19 mouse cellular contexts compared by ENCODE assay signal in the genomic region with DNA sequence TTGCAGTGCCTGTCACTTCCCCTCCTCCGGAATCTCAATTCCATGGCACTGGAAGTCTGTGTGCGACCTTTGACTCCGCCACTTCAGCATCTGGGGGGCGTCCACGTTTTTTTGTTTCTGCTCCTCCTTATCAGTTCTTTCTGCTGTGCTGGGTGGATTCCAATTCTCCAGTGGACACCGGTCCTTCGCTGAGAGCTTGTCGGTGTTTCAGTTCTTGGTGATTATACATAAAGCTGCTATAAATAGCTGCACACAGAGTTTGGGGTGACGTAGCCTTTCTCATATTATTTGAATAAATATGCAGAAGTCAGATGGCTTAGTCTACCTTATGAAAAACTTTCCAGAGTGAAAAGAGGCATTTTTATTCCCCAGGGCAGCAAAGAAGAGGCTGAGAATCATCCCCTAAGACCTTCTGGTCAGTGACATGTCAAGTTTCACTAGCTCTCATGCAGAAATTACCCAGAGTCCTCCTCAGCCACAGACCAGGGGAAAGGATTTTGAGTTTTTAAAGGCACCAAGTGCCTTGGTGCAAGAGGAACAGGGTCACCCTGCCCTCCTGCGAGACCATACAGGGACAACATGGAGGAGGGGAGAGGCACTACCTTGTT. TPM values are rescaled to one million over a fixed set of nuclear protein-coding genes. Genes with fewer than 3 reads are reported as not detected.
DNase-seq lines count a peak whose midpoint lies in the region; ATAC-seq and TF ChIP-seq lines count a peak whose summit lies in the region.
"Had no signal": no experiment of that assay in that cellular context is flagged by ENCODE, and none has a peak within 500 bp of the region (broad histone marks: within the 10 kb centered on the region; RNA-seq: fewer than 3 reads in every experiment).

No protein-coding gene starts in this region.

- TF ChIP-seq EP300 in heart, adult 2 months (IDR thresholded peaks at IDR 0.05; ENCODE audit: insufficient read depth, low read depth, low read length) = no peak
- TF ChIP-seq EP300 in liver, postnatal 0 days (IDR thresholded peaks at IDR 0.05; ENCODE audit: low read depth) = no peak

- WGBS in heart, embryonic 15.5 days = 15% methylated on average over 10 of the region's 10 CpGs
- 21% methylated on average over 10 of the region's 10 CpGs for WGBS in heart, adult 2 months
- 57% methylated on average over 10 of the region's 10 CpGs for WGBS in midbrain, embryonic 10.5 days
- WGBS in midbrain, postnatal 0 days = 50% methylated on average over 10 of the region's 10 CpGs
- 63% methylated on average over 10 of the region's 10 CpGs for WGBS in bone marrow, adult 2 months
- 47% methylated on average over 10 of the region's 10 CpGs for WGBS in liver, postnatal 0 days (ENCODE audit: insufficient replicate concordance)

- TF ChIP-seq POLR2A in heart, adult 2 months (IDR thresholded peaks at IDR 0.05; ENCODE audit: insufficient read depth, low read depth, low read length) = no peak
- TF ChIP-seq POLR2A in bone marrow, adult 2 months (IDR thresholded peaks at IDR 0.05; ENCODE audit: borderline replicate concordance, control insufficient read depth, low read depth, low read length) = no peak

- no peaks in the 10 kb centered on the region for H3K36me3 ChIP-seq in heart, embryonic 15.5 days
- no peaks in the 10 kb centered on the region for H3K36me3 ChIP-seq in heart, adult 2 months (ENCODE audit: control insufficient read depth, insufficient read depth, low read length)
- no peaks in the 10 kb centered on the region for H3K36me3 ChIP-seq in midbrain, embryonic 10.5 days
- no peaks in the 10 kb centered on the region for H3K36me3 ChIP-seq in midbrain, postnatal 0 days (ENCODE audit: insufficient read depth, low read length)
- no peaks in the 10 kb centered on the region for H3K36me3 ChIP-seq in liver, postnatal 0 days (replicated peaks; ENCODE audit: insufficient read depth, low read length)
- H3K36me3 ChIP-seq: embryonic facial prominence, embryonic 10.5 days; hindbrain, embryonic 12.5 days; midbrain, embryonic 13.5 days; stomach, embryonic 15.5 days had no signal

- ATAC-seq in heart, embryonic 15.5 days (replicated peaks; ENCODE audit: insufficient number of reproducible peaks, insufficient read depth, low FRiP score, low read depth) = peak; percentile 48; the same call in 1 of the 2 replicates
- ATAC-seq in midbrain, postnatal 0 days (ENCODE audit: low FRiP score) = no peak
- 0 out of 2 replicates have a peak, but pooled peaks have one; percentile 14 for ATAC-seq in megakaryocyte progenitor cell, adult 5-6 weeks (replicated peaks; ENCODE audit: poor library complexity)
- ATAC-seq in liver, postnatal 0 days = no peak
- ATAC-seq: activated CD4-positive, CD25-positive, alpha-beta regulatory T cell, adult 4 months; forebrain, postnatal 0 days; midbrain, embryonic 13.5 days had no signal

- 0 out of 2 replicates have a peak overlapping the region, but pooled peaks have one; percentile 5 for H3K9ac ChIP-seq in heart, embryonic 15.5 days
- H3K9ac ChIP-seq in heart, adult 2 months (ENCODE audit: low read depth, low read length) = no peak overlapping the region
- H3K9ac ChIP-seq in midbrain, postnatal 0 days (replicated peaks; ENCODE audit: low read length, poor library complexity, severe bottlenecking) = no peak overlapping the region
- no peak overlapping the region for H3K9ac ChIP-seq in liver, postnatal 0 days (replicated peaks)
- H3K9ac ChIP-seq: hindbrain, embryonic 12.5 days; liver, embryonic 14.5 days; midbrain, embryonic 13.5 days; stomach, embryonic 15.5 days had no signal

- peak overlapping the region; percentile 5; the same call in 1 of the 2 replicates for H3K4me3 ChIP-seq in heart, embryonic 15.5 days
- H3K4me3 ChIP-seq in heart, adult 2 months = no peak overlapping the region
- no peak overlapping the region for H3K4me3 ChIP-seq in midbrain, embryonic 10.5 days
- no peak overlapping the region for H3K4me3 ChIP-seq in midbrain, postnatal 0 days (ENCODE audit: low read depth, low read length)
- no peak overlapping the region for H3K4me3 ChIP-seq in bone marrow, adult 2 months (replicated peaks; ENCODE audit: control insufficient read depth, low read depth, low read length)
- H3K4me3 ChIP-seq in liver, postnatal 0 days (ENCODE audit: low read depth, low read length) = no peak overlapping the region
- H3K4me3 ChIP-seq: embryonic facial prominence, embryonic 10.5 days; erythroblast, embryonic 14.5 days; hindbrain, embryonic 12.5 days; left cerebral cortex, adult 2 months; midbrain, embryonic 13.5 days; stomach, embryonic 15.5 days had no signal

- peak overlapping the region; percentile 84 for H3K27ac ChIP-seq in heart, embryonic 15.5 days
- H3K27ac ChIP-seq in heart, adult 2 months = no peak overlapping the region
- H3K27ac ChIP-seq in midbrain, embryonic 10.5 days (replicated peaks) = peak overlapping the region; percentile 46; the same call in 1 of the 2 replicates
- H3K27ac ChIP-seq in midbrain, postnatal 0 days (ENCODE audit: low read depth, low read length) = no peak overlapping the region
- H3K27ac ChIP-seq in bone marrow, adult 2 months (ENCODE audit: control insufficient read depth, insufficient read depth, low read depth, low read length, poor library complexity) = peak overlapping the region; percentile 40
- no peak overlapping the region for H3K27ac ChIP-seq in liver, postnatal 0 days (ENCODE audit: low read depth)
- H3K27ac ChIP-seq: embryonic facial prominence, embryonic 10.5 days; hindbrain, embryonic 12.5 days; left cerebral cortex, adult 2 months; liver, embryonic 14.5 days; midbrain, embryonic 13.5 days; stomach, embryonic 15.5 days had no signal

- no peaks in the 10 kb centered on the region for H3K27me3 ChIP-seq in heart, embryonic 15.5 days
- H3K27me3 ChIP-seq in heart, adult 2 months (ENCODE audit: control insufficient read depth, insufficient read depth, low read length) = no peaks in the 10 kb centered on the region
- H3K27me3 ChIP-seq in midbrain, embryonic 10.5 days (ENCODE audit: low read depth, poor library complexity, severe bottlenecking) = peaks cover 64% of the 10 kb centered on the region
- H3K27me3 ChIP-seq in midbrain, postnatal 0 days (ENCODE audit: insufficient read depth, low read length) = no peaks in the 10 kb centered on the region
- H3K27me3 ChIP-seq in liver, postnatal 0 days (ENCODE audit: insufficient read depth, low read length) = no peaks in the 10 kb centered on the region
- H3K27me3 ChIP-seq: hindbrain, embryonic 12.5 days; stomach, embryonic 15.5 days had no signal

- intact Hi-C loops in heart, adult 2 months (cut with DNase I) = no loop called here

- no peak for DNase-seq in heart, adult 2 months
- no peak for DNase-seq in midbrain, embryonic 10.5 days (ENCODE audit: low spot score)
- DNase-seq in midbrain, postnatal 0 days (ENCODE audit: low spot score) = no peak
- no peak for DNase-seq in liver, postnatal 0 days
- DNase-seq: forebrain, postnatal 0 days; kidney, adult 18-20 months; lung, postnatal 4 days; right cerebral cortex, postnatal 25 days had no signal

- no peak for TF ChIP-seq CTCF in heart, adult 2 months (IDR thresholded peaks at IDR 0.05)
- TF ChIP-seq CTCF in midbrain, postnatal 0 days (IDR thresholded peaks at IDR 0.05) = no peak
- no peak for TF ChIP-seq CTCF in bone marrow, adult 2 months (IDR thresholded peaks at IDR 0.05; ENCODE audit: control insufficient read depth, insufficient read depth, low read length)
- no peak for TF ChIP-seq CTCF in liver, postnatal 0 days (IDR thresholded peaks at IDR 0.05; ENCODE audit: low read depth)

- H3K4me2 ChIP-seq in heart, embryonic 15.5 days = peak overlapping the region; percentile 50
- H3K4me2 ChIP-seq in midbrain, postnatal 0 days (ENCODE audit: low read depth, low read length, poor library complexity, severe bottlenecking) = no peak overlapping the region
- no peak overlapping the region for H3K4me2 ChIP-seq in liver, postnatal 0 days (ENCODE audit: low read depth, low read length)
- H3K4me2 ChIP-seq: hindbrain, embryonic 12.5 days; midbrain, embryonic 13.5 days; stomach, embryonic 15.5 days had no signal

- H3K79me2 ChIP-seq in heart, adult 2 months (replicated peaks; ENCODE audit: control insufficient read depth, insufficient read depth, low read length) = no peaks in the 10 kb centered on the region; the same call in 1 of the 2 replicates

- peaks cover 49% of the 10 kb centered on the region for H3K4me1 ChIP-seq in heart, embryonic 15.5 days (replicated peaks)
- H3K4me1 ChIP-seq in heart, adult 2 months (ENCODE audit: control insufficient read depth, insufficient read depth, low read length) = peaks cover 4% of the 10 kb centered on the region
- H3K4me1 ChIP-seq in midbrain, embryonic 10.5 days = peaks cover 54% of the 10 kb centered on the region
- H3K4me1 ChIP-seq in midbrain, postnatal 0 days (ENCODE audit: insufficient read depth, low read length) = 0 out of 2 replicates have a peak, but pooled peaks cover 7% of the 10 kb centered on the region
- peaks cover 2% of the 10 kb centered on the region; the same call in 1 of the 2 replicates for H3K4me1 ChIP-seq in bone marrow, adult 2 months (ENCODE audit: control insufficient read depth, insufficient read depth, low read length)
- H3K4me1 ChIP-seq in liver, postnatal 0 days (ENCODE audit: insufficient read depth) = peaks cover 35% of the 10 kb centered on the region

- no peaks in the 10 kb centered on the region for H3K9me3 ChIP-seq in heart, embryonic 15.5 days (replicated peaks)
- no peaks in the 10 kb centered on the region for H3K9me3 ChIP-seq in midbrain, embryonic 10.5 days (replicated peaks)
- H3K9me3 ChIP-seq in midbrain, postnatal 0 days (ENCODE audit: low read length) = no peaks in the 10 kb centered on the region
- no peaks in the 10 kb centered on the region for H3K9me3 ChIP-seq in liver, postnatal 0 days (ENCODE audit: low read length)
- H3K9me3 ChIP-seq: embryonic facial prominence, embryonic 10.5 days; hindbrain, embryonic 12.5 days; midbrain, embryonic 13.5 days; stomach, embryonic 15.5 days had no signal

RNA-seq across cellular contexts. Expression of gene Gm10309, which starts 37.6 kb away (rescaled TPM):
- polyA plus RNA-seq in heart, embryonic 15.5 days (2015; fragmentation: Nextera tagmentation; extraction: Ambion mirVana) = 0.25 and 0.39 TPM in 2 replicates
- total RNA-seq in heart, adult 2 months (2021) = not detected
- polyA plus RNA-seq in heart, adult 2 months (2012; rRNA removed) = 0.08 TPM in 1 of 2 replicates, not detected in the other
- polyA plus RNA-seq in midbrain, embryonic 10.5 days (2016; fragmentation: Nextera tagmentation; extraction: Ambion mirVana) = 0.19 TPM in 1 of 2 replicates, not detected in the other
- not detected in 2 replicates for total RNA-seq in midbrain, postnatal 0 days (2014; rRNA removed)
- 0.11 and 0.32 TPM in 2 replicates for polyA plus RNA-seq in midbrain, postnatal 0 days (2015; fragmentation: Nextera tagmentation; extraction: Ambion mirVana)
- not detected in 2 replicates for polyA plus RNA-seq in bone marrow, adult 2 months (2011; ENCODE audit: insufficient read depth, insufficient read length, low replicate concordance, missing spikeins)
- total RNA-seq in megakaryocyte progenitor cell, adult 5-6 weeks (2015) = not detected in 2 replicates
- total RNA-seq in megakaryocyte progenitor cell, adult 5-6 weeks (2017) = not detected in 2 replicates
- 0.05 TPM in 1 of 2 replicates, not detected in the other for polyA plus RNA-seq in liver, postnatal 0 days (2015; fragmentation: Nextera tagmentation; extraction: Ambion mirVana)
- total RNA-seq: forebrain, postnatal 0 days; left cerebral cortex, adult 2 months had no signal

Comparison
In these comparisons a context has a peak if more than half of its experiments do, and no peak if none do; other contexts are left out.
1. H3K27ac ChIP-seq: peak in heart, embryonic 15.5 days (single experiment), midbrain, embryonic 10.5 days (single experiment) and bone marrow, adult 2 months (single experiment); none in heart, adult 2 months (single experiment), midbrain, postnatal 0 days (single experiment) and liver, postnatal 0 days (single experiment).
2. ATAC-seq: peak in heart, embryonic 15.5 days (single experiment) and megakaryocyte progenitor cell, adult 5-6 weeks (single experiment); none in midbrain, postnatal 0 days (single experiment) and liver, postnatal 0 days (single experiment).